Mouse (Mus musculus): ENCODE results near the gene Thsd4. TPM values are rescaled to one million over a fixed set of nuclear protein-coding genes. Genes with fewer than 3 reads are reported as not detected.

Gene Thsd4
- polyA plus RNA-seq, 1 experiment from 2014 or later: 4.5 TPM

GRCm38 (mm10) chr9:60546169-60546568, 24.3 kb upstream of the Thsd4 start:
- H3K4me1 ChIP-seq (ENCODE audit: control insufficient read depth, insufficient read depth, low read depth, low read length): no peaks in the 10 kb centered on the region
- no peaks in the 10 kb centered on the region for H3K27me3 ChIP-seq (replicated peaks; ENCODE audit: control insufficient read depth, insufficient read depth, low read length)
- no peak overlapping the region for H3K4me3 ChIP-seq (ENCODE audit: low read length)
- no peak overlapping the region for H3K4me2 ChIP-seq (ENCODE audit: low read length)
- 83% methylated on average over 2 of the region's 2 CpGs for WGBS
- H3K9ac ChIP-seq (ENCODE audit: low read depth, low read length): no peak overlapping the region
- H3K9me3 ChIP-seq (ENCODE audit: control insufficient read depth, low read length): no peaks in the 10 kb centered on the region
- no peak for ATAC-seq
- no peak overlapping the region for H3K27ac ChIP-seq (ENCODE audit: low read depth, low read length)
- H3K36me3 ChIP-seq (ENCODE audit: control insufficient read depth, insufficient read depth, low read length): no peaks in the 10 kb centered on the region

DNA sequence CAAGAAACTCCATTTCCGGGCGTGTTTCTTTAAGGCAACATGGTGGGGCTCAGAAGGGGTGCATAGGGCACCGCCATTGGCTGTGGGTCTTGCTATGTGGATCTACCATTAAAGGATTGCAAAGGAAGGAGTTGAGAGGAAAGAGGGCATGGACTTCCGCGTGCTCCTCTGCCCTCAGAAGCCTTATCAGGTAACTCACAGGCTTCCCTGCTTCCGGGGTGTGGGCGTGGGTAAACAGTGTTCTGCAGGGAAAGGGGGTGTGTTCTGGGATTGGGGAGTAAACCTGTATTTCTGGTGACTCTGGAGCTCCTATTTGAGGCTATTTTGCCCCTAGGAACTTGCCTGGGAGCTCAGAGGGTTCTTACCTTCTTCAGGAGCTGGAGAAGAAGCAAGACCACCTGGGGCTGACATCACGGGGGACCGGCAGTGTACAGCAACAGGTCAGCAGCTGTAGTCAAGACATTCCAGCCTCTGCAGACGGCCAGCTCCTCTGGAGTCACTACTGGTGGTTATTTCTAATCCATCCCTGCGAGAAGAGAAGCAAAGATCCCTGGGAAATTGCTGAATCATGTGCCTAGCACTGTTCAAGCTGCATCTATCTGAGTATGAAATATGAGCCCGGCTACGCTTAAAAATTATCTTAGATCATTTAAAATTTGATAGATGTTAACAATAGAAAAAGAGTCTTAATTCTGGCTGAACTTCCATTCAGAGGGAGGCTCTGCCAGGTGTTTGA, 23.7 kb upstream of the Thsd4 start:
- no peak for ATAC-seq
- H3K36me3 ChIP-seq (ENCODE audit: control insufficient read depth, insufficient read depth, low read length): no peaks in the 10 kb centered on the region
- H3K4me2 ChIP-seq (ENCODE audit: low read length): no peak overlapping the region
- 82% methylated on average over 13 of the region's 13 CpGs for WGBS
- H3K9ac ChIP-seq (ENCODE audit: low read depth, low read length): no peak overlapping the region
- H3K9me3 ChIP-seq (ENCODE audit: control insufficient read depth, low read length): no peaks in the 10 kb centered on the region
- no peak overlapping the region for H3K4me3 ChIP-seq (ENCODE audit: low read length)
- no peaks in the 10 kb centered on the region for H3K4me1 ChIP-seq (ENCODE audit: control insufficient read depth, insufficient read depth, low read depth, low read length)
- H3K27me3 ChIP-seq (replicated peaks; ENCODE audit: control insufficient read depth, insufficient read depth, low read length): no peaks in the 10 kb centered on the region
- H3K27ac ChIP-seq (ENCODE audit: low read depth, low read length): no peak overlapping the region

GRCm38 (mm10) chr9:60543422-60544015, 21.7 kb upstream of the Thsd4 start:
- Histone ChIP-seq H3K27me3 (replicated peaks; ENCODE audit: control insufficient read depth, insufficient read depth, low read length) (no peaks in the 10 kb centered on the region), H3K4me2 (ENCODE audit: low read length) (no peak overlapping the region), H3K9ac (ENCODE audit: low read depth, low read length) (no peak overlapping the region), H3K4me1 (ENCODE audit: control insufficient read depth, insufficient read depth, low read depth, low read length) (no peaks in the 10 kb centered on the region), H3K9me3 (ENCODE audit: control insufficient read depth, low read length) (no peaks in the 10 kb centered on the region), H3K4me3 (ENCODE audit: low read length) (no peak overlapping the region), H3K27ac (ENCODE audit: low read depth, low read length) (no peak overlapping the region), H3K36me3 (ENCODE audit: control insufficient read depth, insufficient read depth, low read length) (no peaks in the 10 kb centered on the region)
- ATAC-seq: no peak
- WGBS: 89% methylated on average over 7 of the region's 7 CpGs

DNA sequence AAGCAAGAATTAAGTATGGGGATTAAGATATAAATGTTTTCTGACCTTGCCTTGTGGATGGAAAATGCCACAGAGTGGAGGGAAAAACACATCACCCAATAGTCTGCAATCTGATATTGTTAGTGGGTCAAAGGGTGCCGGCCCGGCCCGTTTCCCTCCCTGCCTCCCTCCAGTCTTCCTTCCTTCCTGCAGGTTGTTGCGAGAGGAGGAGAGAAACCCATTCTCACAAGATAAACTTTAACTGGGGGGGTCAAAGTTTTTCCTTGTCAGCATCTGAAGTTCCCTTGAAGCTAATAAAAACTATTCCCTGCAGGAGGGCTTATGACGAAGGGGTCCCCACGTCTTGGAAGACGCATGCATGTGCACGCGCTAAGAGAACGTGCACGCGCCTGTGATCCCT, 8.5 kb upstream of the Thsd4 start:
- no peak overlapping the region for H3K27ac ChIP-seq (ENCODE audit: low read depth, low read length)
- H3K27me3 ChIP-seq (replicated peaks; ENCODE audit: control insufficient read depth, insufficient read depth, low read length): no peaks in the 10 kb centered on the region
- H3K9ac ChIP-seq (ENCODE audit: low read depth, low read length): no peak overlapping the region
- ATAC-seq: no peak
- H3K4me1 ChIP-seq (ENCODE audit: control insufficient read depth, insufficient read depth, low read depth, low read length): no peaks in the 10 kb centered on the region
- WGBS: 83% methylated on average over 12 of the region's 12 CpGs
- H3K9me3 ChIP-seq (ENCODE audit: control insufficient read depth, low read length): no peaks in the 10 kb centered on the region
- H3K36me3 ChIP-seq (ENCODE audit: control insufficient read depth, insufficient read depth, low read length): no peaks in the 10 kb centered on the region
- H3K4me3 ChIP-seq (ENCODE audit: low read length): no peak overlapping the region
- H3K4me2 ChIP-seq (ENCODE audit: low read length): no peak overlapping the region

DNA sequence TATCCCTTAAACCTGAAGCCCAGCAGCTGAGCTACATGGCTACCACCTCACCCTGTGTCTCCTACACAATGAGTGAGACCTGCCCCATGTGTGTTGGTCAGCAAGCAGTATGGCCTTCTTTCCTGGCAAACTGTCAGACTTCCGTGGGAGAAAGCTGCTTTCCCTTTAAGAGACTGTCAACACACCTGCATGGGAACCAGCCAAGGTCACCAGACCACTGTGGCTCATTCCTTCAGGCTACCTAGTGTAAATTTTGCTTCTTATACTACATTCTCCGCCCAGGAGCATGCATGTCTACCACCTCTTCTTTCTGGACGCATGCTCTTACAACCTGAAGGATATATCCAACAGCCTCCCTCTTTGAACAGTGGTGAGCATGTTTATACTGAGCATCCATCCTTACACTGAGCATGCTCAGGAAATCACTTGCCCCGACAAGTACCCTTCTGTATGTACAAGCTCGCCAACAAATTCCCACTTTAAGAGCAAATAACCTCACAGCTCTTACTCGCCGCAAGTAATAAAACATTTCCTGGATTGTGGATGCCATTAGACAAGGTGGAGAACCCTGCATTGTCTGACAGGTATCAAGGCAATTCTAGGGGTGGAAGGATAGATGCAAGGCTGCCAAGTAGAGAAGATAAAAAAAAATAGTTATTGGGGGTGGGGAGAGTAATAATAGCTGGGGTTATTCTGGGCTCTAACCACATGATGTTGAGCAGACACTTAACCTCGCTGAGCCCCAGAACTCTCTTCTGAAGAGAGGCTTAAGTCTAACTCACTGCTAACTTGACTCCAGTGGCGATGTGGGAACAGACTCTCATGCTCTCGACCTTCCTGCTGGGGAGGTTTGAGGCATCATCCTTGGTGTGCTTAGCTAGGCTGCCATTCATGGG, 7.8 kb upstream of the Thsd4 start:
- Histone ChIP-seq H3K4me3 (ENCODE audit: low read length) (no peak overlapping the region), H3K27me3 (replicated peaks; ENCODE audit: control insufficient read depth, insufficient read depth, low read length) (no peaks in the 10 kb centered on the region), H3K27ac (ENCODE audit: low read depth, low read length) (no peak overlapping the region), H3K9me3 (ENCODE audit: control insufficient read depth, low read length) (no peaks in the 10 kb centered on the region), H3K4me1 (ENCODE audit: control insufficient read depth, insufficient read depth, low read depth, low read length) (no peaks in the 10 kb centered on the region), H3K4me2 (ENCODE audit: low read length) (no peak overlapping the region), H3K9ac (ENCODE audit: low read depth, low read length) (no peak overlapping the region), H3K36me3 (ENCODE audit: control insufficient read depth, insufficient read depth, low read length) (no peaks in the 10 kb centered on the region)
- ATAC-seq: no peak
- WGBS: 91% methylated on average over 10 of the region's 10 CpGs

DNA sequence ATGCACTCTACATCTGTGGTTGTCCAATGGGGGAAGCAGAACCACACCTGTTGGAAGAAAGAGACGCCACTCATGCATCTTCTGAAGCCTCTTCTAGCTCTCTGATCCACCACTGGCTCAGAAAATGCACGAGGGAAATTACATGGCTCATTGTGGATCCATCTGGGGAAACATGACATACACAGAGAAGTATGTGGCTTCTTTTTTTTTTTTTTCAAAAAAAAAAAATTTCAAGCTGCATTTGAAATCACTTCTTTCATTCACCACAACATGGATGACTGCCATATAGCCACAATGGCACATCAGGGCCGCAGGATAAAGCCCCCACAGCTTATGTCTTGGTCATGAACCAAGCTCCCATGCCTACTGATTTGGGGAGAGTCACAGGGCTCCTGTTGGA, 6.4 kb upstream of the Thsd4 start:
- no peak overlapping the region for H3K4me2 ChIP-seq (ENCODE audit: low read length)
- 67% methylated on average over 3 of the region's 3 CpGs for whole genome bisulfite sequencing
- no peaks in the 10 kb centered on the region for H3K9me3 ChIP-seq (ENCODE audit: control insufficient read depth, low read length)
- no peak overlapping the region for H3K9ac ChIP-seq (ENCODE audit: low read depth, low read length)
- no peak overlapping the region for H3K4me3 ChIP-seq (ENCODE audit: low read length)
- H3K36me3 ChIP-seq (ENCODE audit: control insufficient read depth, insufficient read depth, low read length): no peaks in the 10 kb centered on the region
- H3K4me1 ChIP-seq (ENCODE audit: control insufficient read depth, insufficient read depth, low read depth, low read length): no peaks in the 10 kb centered on the region
- no peaks in the 10 kb centered on the region; the same call in 1 of the 2 replicates for H3K27me3 ChIP-seq (replicated peaks; ENCODE audit: control insufficient read depth, insufficient read depth, low read length)
- H3K27ac ChIP-seq (ENCODE audit: low read depth, low read length): no peak overlapping the region
- ATAC-seq: no peak

DNA sequence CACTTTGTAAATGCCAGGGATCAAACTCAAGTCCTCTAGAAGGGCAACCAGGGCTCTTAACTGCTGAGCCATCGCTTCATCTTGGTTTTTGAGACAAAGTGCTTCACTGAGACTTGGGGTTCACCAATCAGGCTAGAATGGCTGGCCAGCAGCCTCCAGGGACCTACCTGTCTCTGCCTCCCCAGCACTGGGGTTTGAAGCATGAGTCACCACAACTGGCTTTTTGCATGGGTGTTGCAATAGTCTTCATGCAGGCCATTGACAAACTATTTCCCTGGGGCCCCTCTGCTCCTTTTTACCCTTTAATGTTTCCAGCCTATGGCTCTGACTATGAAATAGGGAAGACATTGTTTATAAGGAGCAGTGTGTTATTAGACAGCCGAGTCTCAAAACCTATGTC, 6.0 kb upstream of the Thsd4 start:
- Histone ChIP-seq H3K9ac (ENCODE audit: low read depth, low read length) (no peak overlapping the region), H3K27ac (ENCODE audit: low read depth, low read length) (no peak overlapping the region), H3K4me3 (ENCODE audit: low read length) (no peak overlapping the region), H3K36me3 (ENCODE audit: control insufficient read depth, insufficient read depth, low read length) (no peaks in the 10 kb centered on the region), H3K4me1 (ENCODE audit: control insufficient read depth, insufficient read depth, low read depth, low read length) (no peaks in the 10 kb centered on the region), H3K9me3 (ENCODE audit: control insufficient read depth, low read length) (no peaks in the 10 kb centered on the region), H3K27me3 (replicated peaks; ENCODE audit: control insufficient read depth, insufficient read depth, low read length) (no peaks in the 10 kb centered on the region; the same call in 1 of the 2 replicates), H3K4me2 (ENCODE audit: low read length) (no peak overlapping the region)
- WGBS: 83% methylated on average over 2 of the region's 2 CpGs
- no peak for ATAC-seq

DNA sequence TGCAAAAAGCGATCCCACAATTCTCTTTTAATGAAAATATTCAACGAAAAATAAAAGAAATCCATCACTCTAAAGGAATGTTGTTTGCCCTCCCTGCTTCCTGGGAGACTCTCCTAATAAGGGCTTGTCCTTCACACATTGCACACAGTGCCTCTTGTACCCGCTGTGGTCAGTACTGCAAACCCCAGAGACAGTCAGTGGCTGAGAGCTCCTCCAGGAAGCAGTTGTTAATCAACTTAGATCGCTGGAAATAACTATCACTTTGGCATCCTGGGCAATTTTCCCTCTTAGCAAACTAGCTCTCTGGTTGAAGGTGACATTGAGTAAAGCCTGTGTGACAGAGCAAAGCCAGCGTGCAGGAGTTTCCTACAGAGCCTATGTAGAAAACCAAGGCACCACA, 5.2 kb upstream of the Thsd4 start:
- Histone ChIP-seq H3K9me3 (ENCODE audit: control insufficient read depth, low read length) (no peaks in the 10 kb centered on the region), H3K27ac (ENCODE audit: low read depth, low read length) (no peak overlapping the region), H3K36me3 (ENCODE audit: control insufficient read depth, insufficient read depth, low read length) (no peaks in the 10 kb centered on the region), H3K4me3 (ENCODE audit: low read length) (no peak overlapping the region), H3K4me1 (ENCODE audit: control insufficient read depth, insufficient read depth, low read depth, low read length) (peaks cover under 1% of the 10 kb centered on the region; the same call in 1 of the 2 replicates), H3K9ac (ENCODE audit: low read depth, low read length) (no peak overlapping the region), H3K27me3 (replicated peaks; ENCODE audit: control insufficient read depth, insufficient read depth, low read length) (peaks cover 2% of the 10 kb centered on the region), H3K4me2 (ENCODE audit: low read length) (no peak overlapping the region)
- 74% methylated on average over 5 of the region's 5 CpGs for WGBS
- ATAC-seq: no peak

DNA sequence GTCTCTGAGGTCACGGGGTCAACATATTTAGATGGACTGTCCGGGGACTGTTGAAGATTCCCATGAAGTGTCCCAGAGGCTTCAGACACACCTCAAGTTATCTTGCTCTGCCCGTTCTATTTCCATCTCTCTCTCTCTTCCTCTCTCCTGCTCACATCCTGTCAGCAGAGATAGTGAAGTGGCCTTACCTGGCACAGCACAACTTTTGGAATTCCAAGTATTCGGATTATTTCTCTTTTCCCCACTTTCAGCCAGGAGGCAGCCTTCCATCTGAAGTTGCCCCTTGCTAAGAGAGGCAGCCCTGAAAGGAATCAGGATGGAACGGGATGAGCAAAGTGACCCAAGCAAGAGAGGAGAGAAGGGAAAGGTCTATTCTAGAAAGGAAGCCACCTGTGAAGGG, 4.3 kb upstream of the Thsd4 start:
- Histone ChIP-seq H3K27me3 (replicated peaks; ENCODE audit: control insufficient read depth, insufficient read depth, low read length) (peaks cover 8% of the 10 kb centered on the region), H3K4me3 (ENCODE audit: low read length) (no peak overlapping the region), H3K4me1 (ENCODE audit: control insufficient read depth, insufficient read depth, low read depth, low read length) (peaks cover 6% of the 10 kb centered on the region), H3K9me3 (ENCODE audit: control insufficient read depth, low read length) (no peaks in the 10 kb centered on the region), H3K36me3 (ENCODE audit: control insufficient read depth, insufficient read depth, low read length) (no peaks in the 10 kb centered on the region), H3K4me2 (ENCODE audit: low read length) (no peak overlapping the region), H3K27ac (ENCODE audit: low read depth, low read length) (no peak overlapping the region), H3K9ac (ENCODE audit: low read depth, low read length) (no peak overlapping the region)
- no peak for ATAC-seq
- 80% methylated on average over 5 of the region's 5 CpGs for WGBS
